Mouse (Mus musculus) embryonic facial prominence, embryonic 12.5 days (tissue): ENCODE results near the gene Naa50. TPM values are rescaled to one million over a fixed set of nuclear protein-coding genes. Genes with fewer than 3 reads are reported as not detected.
A peak's percentile ranks its signal among the peaks of the same experiment; 100 is the strongest.

Experiments
- ATAC-seq: fragments of 200-750 bp; cut with Nextera tagmentation; 2 replicates; pipeline ENCODE4 v1.8.0; 2017; ENCODE audit not compliant: insufficient number of reproducible peaks, insufficient read depth, low FRiP score, low TSS enrichment
- H3K27ac ChIP-seq: fragments of 300-500 bp; sonication (generic); 2 replicates; pipeline ENCODE4 v1.5.1; 2016; ENCODE audit warnings: mild to moderate bottlenecking
- H3K27me3 ChIP-seq: fragments of 300-500 bp; sonication (generic); 2 replicates; pipeline ENCODE4 v1.6.1; 2016; ENCODE audit warnings: mild to moderate bottlenecking, moderate library complexity
- H3K36me3 ChIP-seq: fragments of 300-500 bp; sonication (generic); 2 replicates; pipeline ENCODE4 v1.6.1; 2016; ENCODE audit warnings: mild to moderate bottlenecking
- H3K4me1 ChIP-seq: fragments of 300-500 bp; sonication (generic); 2 replicates; pipeline ENCODE4 v1.6.1; 2016
- H3K4me2 ChIP-seq: fragments of 300-500 bp; sonication (generic); replicated peaks from 2 replicates; pipeline ENCODE4 v1.6.1; 2016; ENCODE audit warnings: mild to moderate bottlenecking, moderate library complexity
- H3K4me3 ChIP-seq: fragments of 300-500 bp; sonication (generic); 2 replicates; pipeline ENCODE4 v1.5.1; 2016; ENCODE audit warnings: mild to moderate bottlenecking
- H3K9ac ChIP-seq: fragments of 300-500 bp; sonication (generic); 2 replicates; pipeline ENCODE4 v1.6.1; 2016; ENCODE audit warnings: mild to moderate bottlenecking, moderate library complexity
- H3K9me3 ChIP-seq: fragments of 300-500 bp; sonication (generic); 2 replicates; pipeline ENCODE4 v1.6.1; 2016; ENCODE audit warnings: mild to moderate bottlenecking, moderate library complexity
- WGBS: fragments of 180-500 bp; shearing (Covaris S2); methylation state at CpG from one replicate; pipeline ENCODE4 v1.1.7; 2016; 5-methylcytosine and 5-hydroxymethylcytosine counted together
- polyA plus RNA-seq: library from polyadenylated mRNA; unstranded; fragments of >200 nt; fragmentation: Nextera tagmentation; extraction: Ambion mirVana; gene quantifications from 2 replicates; pipeline ENCODE4 v1.2.1, GENCODE M21; 2016

Naa50 gene
- polyA plus RNA-seq, 1 experiment from 2014 or later = 125 TPM

GRCm38 (mm10) chr16:44141483-44141882, 1.9 kb downstream of the Naa50 start:
- Histone ChIP-seq H3K9me3 (no peaks in the 10 kb centered on the region), H3K36me3 (no peaks in the 10 kb centered on the region), H3K4me3 (peak overlapping the region; percentile 19; the same call in 1 of the 2 replicates), H3K27me3 (no peaks in the 10 kb centered on the region), H3K27ac (no peak overlapping the region), H3K9ac (no peak overlapping the region), H3K4me1 (peaks cover 10% of the 10 kb centered on the region), H3K4me2 (peak overlapping the region; percentile 54)
- 59% methylated on average over 6 of the region's 6 CpGs for WGBS
- ATAC-seq = no peak

GRCm38 (mm10) chr16:44149002-44149767, 9.6 kb downstream of the Naa50 start:
- no peak overlapping the region for H3K27ac ChIP-seq
- no peak for ATAC-seq
- H3K36me3 ChIP-seq = no peaks in the 10 kb centered on the region
- H3K4me3 ChIP-seq = no peak overlapping the region
- no peak overlapping the region for H3K4me2 ChIP-seq
- 93% methylated on average over 1 of the region's 1 CpGs for WGBS
- H3K27me3 ChIP-seq = no peaks in the 10 kb centered on the region
- no peak overlapping the region for H3K9ac ChIP-seq
- no peaks in the 10 kb centered on the region for H3K4me1 ChIP-seq
- no peaks in the 10 kb centered on the region for H3K9me3 ChIP-seq

GRCm38 (mm10) chr16:44154497-44155057, 14.9 kb downstream of the Naa50 start:
- no peak for ATAC-seq
- 65% methylated on average over 6 of the region's 6 CpGs for WGBS

GRCm38 (mm10) chr16:44159325-44159724, 19.7 kb downstream of the Naa50 start:
- H3K36me3 ChIP-seq = peaks cover 16% of the 10 kb centered on the region; the same call in 1 of the 2 replicates
- H3K4me3 ChIP-seq = no peak overlapping the region
- no peaks in the 10 kb centered on the region for H3K4me1 ChIP-seq
- H3K9me3 ChIP-seq = no peaks in the 10 kb centered on the region
- H3K27me3 ChIP-seq = no peaks in the 10 kb centered on the region
- no peak overlapping the region for H3K4me2 ChIP-seq
- no peak overlapping the region for H3K27ac ChIP-seq
- 91% methylated on average over 7 of the region's 7 CpGs for WGBS
- ATAC-seq = no peak
- no peak overlapping the region for H3K9ac ChIP-seq

More at GRCm38 (mm10) chr16:44154497-44155057, 14.9 kb downstream of the Naa50 start:
- H3K9me3 ChIP-seq = no peaks in the 10 kb centered on the region
- H3K36me3 ChIP-seq = peaks cover 10% of the 10 kb centered on the region; the same call in 1 of the 2 replicates
- no peak overlapping the region for H3K4me2 ChIP-seq
- no peak overlapping the region for H3K27ac ChIP-seq
- H3K4me1 ChIP-seq = no peaks in the 10 kb centered on the region
- no peak overlapping the region for H3K9ac ChIP-seq
- no peaks in the 10 kb centered on the region for H3K27me3 ChIP-seq
- no peak overlapping the region for H3K4me3 ChIP-seq

GRCm38 (mm10) chr16:44163831-44164230, 24.2 kb downstream of the Naa50 start:
- Histone ChIP-seq H3K36me3 (peaks cover 6% of the 10 kb centered on the region; the same call in 1 of the 2 replicates), H3K9me3 (no peaks in the 10 kb centered on the region), H3K4me2 (no peak overlapping the region), H3K9ac (no peak overlapping the region), H3K4me1 (0 out of 2 replicates have a peak, but pooled peaks cover 2% of the 10 kb centered on the region), H3K27me3 (no peaks in the 10 kb centered on the region), H3K4me3 (no peak overlapping the region), H3K27ac (no peak overlapping the region)
- WGBS = 90% methylated on average over 2 of the region's 2 CpGs
- no peak for ATAC-seq

GRCm38 (mm10) chr16:44165182-44165581, 25.6 kb downstream of the Naa50 start:
- H3K9ac ChIP-seq = no peak overlapping the region
- no peak for ATAC-seq
- 0 out of 2 replicates have a peak, but pooled peaks cover 2% of the 10 kb centered on the region for H3K4me1 ChIP-seq
- H3K36me3 ChIP-seq = 0 out of 2 replicates have a peak, but pooled peaks cover under 1% of the 10 kb centered on the region
- WGBS = 50% methylated on average over 3 of the region's 3 CpGs
- H3K4me2 ChIP-seq = no peak overlapping the region
- no peaks in the 10 kb centered on the region for H3K27me3 ChIP-seq
- no peaks in the 10 kb centered on the region for H3K9me3 ChIP-seq
- H3K27ac ChIP-seq = no peak overlapping the region
- no peak overlapping the region for H3K4me3 ChIP-seq

- Histone ChIP-seq H3K9me3 (no peaks in the 10 kb centered on the region), H3K9ac (no peak overlapping the region), H3K4me2 (no peak overlapping the region), H3K4me3 (no peak overlapping the region), H3K27me3 (no peaks in the 10 kb centered on the region), H3K27ac (no peak overlapping the region), H3K36me3 (no peaks in the 10 kb centered on the region), H3K4me1 (peaks cover 4% of the 10 kb centered on the region)
- ATAC-seq = no peak
- WGBS = 86% methylated on average over 4 of the region's 4 CpGs
Measured at GRCm38 (mm10) chr16:44168990-44169389, 29.4 kb downstream of the Naa50 start.

GRCm38 (mm10) chr16:44172297-44173154, 32.9 kb downstream of the Naa50 start:
- H3K27ac ChIP-seq = peak overlapping the region; percentile 95
- ATAC-seq = peak; percentile 100
- H3K36me3 ChIP-seq = no peaks in the 10 kb centered on the region
- peak overlapping the region; percentile 96 for H3K9ac ChIP-seq
- under 1% methylated on average over 26 of the region's 26 CpGs for WGBS
- no peaks in the 10 kb centered on the region for H3K27me3 ChIP-seq
- peaks cover 16% of the 10 kb centered on the region for H3K4me1 ChIP-seq
- peak overlapping the region; percentile 67 for H3K4me2 ChIP-seq
- H3K9me3 ChIP-seq = no peaks in the 10 kb centered on the region
- H3K4me3 ChIP-seq = peak overlapping the region; percentile 92

GRCm38 (mm10) chr16:44173155-44173941, 33.7 kb downstream of the Naa50 start, which contains the start of gene Usf3:
Usf3 (plus strand) TSS chr16:44173246.
- no peaks in the 10 kb centered on the region for H3K36me3 ChIP-seq
- H3K27ac ChIP-seq = peak within 1 kb of the TSS; percentile 95
- peak within 1 kb of the TSS; percentile 92 for H3K4me3 ChIP-seq
- H3K9ac ChIP-seq = peak within 1 kb of the TSS; percentile 96
- H3K27me3 ChIP-seq = no peaks in the 10 kb centered on the region
- H3K9me3 ChIP-seq = no peaks in the 10 kb centered on the region
- peak within 1 kb of the TSS; percentile 67 for H3K4me2 ChIP-seq
- ATAC-seq = peak; percentile 62
- H3K4me1 ChIP-seq = peaks cover 16% of the 10 kb centered on the region
- WGBS = under 1% methylated on average over 37 of the region's 77 CpGs

- Histone ChIP-seq H3K36me3 (no peaks in the 10 kb centered on the region), H3K27ac (peak overlapping the region; percentile 95), H3K4me1 (peaks cover 16% of the 10 kb centered on the region), H3K27me3 (no peaks in the 10 kb centered on the region), H3K4me3 (peak overlapping the region; percentile 92), H3K9ac (peak overlapping the region; percentile 96), H3K9me3 (no peaks in the 10 kb centered on the region), H3K4me2 (peak overlapping the region; percentile 61)
- no peak for ATAC-seq
- WGBS = 22% methylated on average over 7 of the region's 7 CpGs
Measured at GRCm38 (mm10) chr16:44173966-44174530, 34.4 kb downstream of the Naa50 start.
